Mouse (Mus musculus) liver, embryonic 11.5 days (tissue): ENCODE data around the gene Ctbp1. TPM values are rescaled to one million over a fixed set of nuclear protein-coding genes. Genes with fewer than 3 reads are reported as not detected.

Experiments used
- ATAC-seq: fragments of 200-750 bp; cut with Nextera tagmentation; replicated peaks from 2 replicates; pipeline ENCODE4 v1.8.0; 2017; ENCODE audit warnings: moderate number of reproducible peaks, mild to moderate bottlenecking, moderate TSS enrichment, moderate library complexity; ENCODE audit not compliant: low FRiP score
- DNase-seq: peaks from one replicate; pipeline ENCODE4 v3.0.0-alpha.2; 2017; ENCODE audit warnings: low spot score
- H3K27ac ChIP-seq: fragments of 300-500 bp; sonication (generic); 2 replicates; pipeline ENCODE4 v1.5.1; 2014; ENCODE audit warnings: mild to moderate bottlenecking, low read depth, low read length, control low read depth
- H3K27me3 ChIP-seq: fragments of 300-500 bp; sonication (generic); replicated peaks from 2 replicates; pipeline ENCODE4 v1.6.1; 2014; ENCODE audit warnings: low read length, mixed read lengths; ENCODE audit not compliant: control insufficient read depth, insufficient read depth
- H3K36me3 ChIP-seq: fragments of 300-500 bp; sonication (generic); 2 replicates; pipeline ENCODE4 v1.6.1; 2014; ENCODE audit warnings: mild to moderate bottlenecking, low read length, moderate library complexity, mixed read lengths; ENCODE audit not compliant: control insufficient read depth, insufficient read depth
- H3K4me1 ChIP-seq: fragments of 300-500 bp; sonication (generic); replicated peaks from 2 replicates; pipeline ENCODE4 v1.6.1; 2014; ENCODE audit warnings: low read length, mixed read lengths; ENCODE audit not compliant: control insufficient read depth, insufficient read depth
- H3K4me2 ChIP-seq: fragments of 300-500 bp; sonication (generic); 2 replicates; pipeline ENCODE4 v1.6.1; 2014; ENCODE audit warnings: mild to moderate bottlenecking, control low read depth, moderate library complexity
- H3K4me3 ChIP-seq: fragments of 300-500 bp; sonication (generic); 2 replicates; pipeline ENCODE4 v1.5.1; 2014; ENCODE audit warnings: low read depth, low read length, control low read depth
- H3K9ac ChIP-seq: fragments of 300-500 bp; sonication (generic); 2 replicates; pipeline ENCODE4 v1.6.1; 2014; ENCODE audit warnings: low read depth, low read length, control low read depth
- H3K9me3 ChIP-seq: fragments of 300-500 bp; sonication (generic); 2 replicates; pipeline ENCODE4 v1.6.1; 2016; ENCODE audit warnings: low read length, inconsistent platforms, mixed read lengths; ENCODE audit not compliant: control insufficient read depth
- whole genome bisulfite sequencing: fragments of 180-500 bp; shearing (Covaris S2); extraction: QIAGEN DNeasy Blood & Tissue Kit; methylation state at CpG from one replicate; pipeline ENCODE4 v1.1.7; 2014; 5-methylcytosine and 5-hydroxymethylcytosine counted together
- polyA plus RNA-seq: library from polyadenylated mRNA; unstranded; fragments of >200 nt; fragmentation: Nextera tagmentation; extraction: Ambion mirVana; gene quantifications from 2 replicates; pipeline ENCODE4 v1.2.1, GENCODE M21; 2014

Gene Ctbp1
- 322 and 344 TPM in 2 replicates for polyA plus RNA-seq

- H3K9ac ChIP-seq: peak within 1 kb of the TSS; percentile 88
- H3K36me3 ChIP-seq: peaks cover 3% of the 10 kb centered on the region; the same call in 1 of the 2 replicates
- peaks cover 39% of the 10 kb centered on the region for H3K4me1 ChIP-seq
- DNase-seq: peak; percentile 92
- 1% methylated on average over 52 of the region's 57 CpGs for WGBS
- H3K4me3 ChIP-seq: peak within 1 kb of the TSS; percentile 82
- no peaks in the 10 kb centered on the region for H3K9me3 ChIP-seq
- H3K4me2 ChIP-seq: peak within 1 kb of the TSS; percentile 79
- peak; percentile 80 for ATAC-seq
- no peaks in the 10 kb centered on the region for H3K27me3 ChIP-seq
- H3K27ac ChIP-seq: peak within 1 kb of the TSS; percentile 92
These were observed at the start of gene Ctbp1 for GRCm38 (mm10) chr5:33274953-33275454. Gene Ctbp1, minus strand, starts transcription at chr5:33274994.

- 46% methylated on average over 2 of the region's 2 CpGs for WGBS
- DNase-seq (no peak), ATAC-seq (no peak)
- H3K4me1 ChIP-seq: no peaks in the 10 kb centered on the region
- H3K27me3 ChIP-seq: no peaks in the 10 kb centered on the region
- no peak overlapping the region for H3K9ac ChIP-seq
- H3K9me3 ChIP-seq: no peaks in the 10 kb centered on the region
- no peak overlapping the region for H3K27ac ChIP-seq
- no peak overlapping the region for H3K4me3 ChIP-seq
- no peak overlapping the region for H3K4me2 ChIP-seq
- no peaks in the 10 kb centered on the region for H3K36me3 ChIP-seq
These were observed 49.7 kb upstream of the Ctbp1 start for GRCm38 (mm10) chr5:33324491-33324890.

GRCm38 (mm10) chr5:33312192-33312591, 37.4 kb upstream of the Ctbp1 start:
- Histone ChIP-seq H3K27me3 (no peaks in the 10 kb centered on the region), H3K4me1 (no peaks in the 10 kb centered on the region), H3K36me3 (no peaks in the 10 kb centered on the region), H3K4me3 (no peak overlapping the region), H3K27ac (no peak overlapping the region), H3K9me3 (no peaks in the 10 kb centered on the region), H3K4me2 (no peak overlapping the region), H3K9ac (no peak overlapping the region)
- no peak for ATAC-seq
- DNase-seq: no peak
- 79% methylated on average over 7 of the region's 7 CpGs for WGBS

- no peak overlapping the region for H3K9ac ChIP-seq
- 71% methylated on average over 3 of the region's 3 CpGs for WGBS
- ATAC-seq: peak; percentile 65; the same call in 1 of the 2 replicates
- DNase-seq: no peak
- H3K4me1 ChIP-seq: no peaks in the 10 kb centered on the region
- no peak overlapping the region for H3K4me3 ChIP-seq
- no peak overlapping the region for H3K27ac ChIP-seq
- H3K27me3 ChIP-seq: no peaks in the 10 kb centered on the region
- H3K4me2 ChIP-seq: no peak overlapping the region
- H3K36me3 ChIP-seq: no peaks in the 10 kb centered on the region
- no peaks in the 10 kb centered on the region for H3K9me3 ChIP-seq
These were observed 36.1 kb upstream of the Ctbp1 start for GRCm38 (mm10) chr5:33310704-33311462.

GRCm38 (mm10) chr5:33301801-33302200, 27.0 kb upstream of the Ctbp1 start:
- H3K27me3 ChIP-seq: no peaks in the 10 kb centered on the region
- H3K4me1 ChIP-seq: no peaks in the 10 kb centered on the region
- H3K9me3 ChIP-seq: no peaks in the 10 kb centered on the region
- no peak overlapping the region for H3K4me3 ChIP-seq
- no peaks in the 10 kb centered on the region for H3K36me3 ChIP-seq
- no peak for DNase-seq
- H3K27ac ChIP-seq: no peak overlapping the region
- no peak overlapping the region for H3K9ac ChIP-seq
- WGBS: 71% methylated on average over 2 of the region's 2 CpGs
- ATAC-seq: no peak
- H3K4me2 ChIP-seq: no peak overlapping the region

- WGBS: 62% methylated on average over 6 of the region's 6 CpGs
- Histone ChIP-seq H3K27me3 (0 out of 2 replicates have a peak, but pooled peaks cover 3% of the 10 kb centered on the region), H3K9me3 (no peaks in the 10 kb centered on the region), H3K9ac (no peak overlapping the region), H3K36me3 (no peaks in the 10 kb centered on the region), H3K27ac (no peak overlapping the region), H3K4me2 (no peak overlapping the region), H3K4me1 (no peaks in the 10 kb centered on the region), H3K4me3 (no peak overlapping the region)
- ATAC-seq (no peak), DNase-seq (no peak)
These were observed 22.4 kb upstream of the Ctbp1 start for GRCm38 (mm10) chr5:33297164-33297563.

GRCm38 (mm10) chr5:33293796-33294430, 19.1 kb upstream of the Ctbp1 start:
- Histone ChIP-seq H3K4me2 (no peak overlapping the region), H3K36me3 (no peaks in the 10 kb centered on the region), H3K27me3 (peaks cover 6% of the 10 kb centered on the region; the same call in 1 of the 2 replicates), H3K9me3 (no peaks in the 10 kb centered on the region), H3K4me1 (no peaks in the 10 kb centered on the region), H3K9ac (no peak overlapping the region), H3K4me3 (no peak overlapping the region), H3K27ac (no peak overlapping the region)
- no peak for DNase-seq
- no peak for ATAC-seq
- 61% methylated on average over 16 of the region's 16 CpGs for WGBS

- H3K27me3 ChIP-seq: no peaks in the 10 kb centered on the region
- WGBS: 79% methylated on average over 7 of the region's 7 CpGs
- no peaks in the 10 kb centered on the region for H3K4me1 ChIP-seq
- no peaks in the 10 kb centered on the region for H3K9me3 ChIP-seq
- no peak overlapping the region for H3K9ac ChIP-seq
- no peak overlapping the region for H3K27ac ChIP-seq
- ATAC-seq (no peak), DNase-seq (no peak)
- H3K4me3 ChIP-seq: no peak overlapping the region
- H3K36me3 ChIP-seq: no peaks in the 10 kb centered on the region
- no peak overlapping the region for H3K4me2 ChIP-seq
These were observed 9.2 kb upstream of the Ctbp1 start for GRCm38 (mm10) chr5:33283951-33284350.
